Mouse (Mus musculus): ENCODE data around the gene St7l. TPM values are rescaled to one million over a fixed set of nuclear protein-coding genes. Genes with fewer than 3 reads are reported as not detected.

Gene St7l
- polyA plus RNA-seq, 1 experiment from 2014 or later = 43.8 TPM

GRCm38 (mm10) chr3:104952891-104953670, 89.3 kb downstream of the St7l start:
- Histone ChIP-seq H3K4me3 (ENCODE audit: low read depth, low read length) (no peak overlapping the region), H3K9ac (ENCODE audit: low read depth, low read length) (no peak overlapping the region), H3K9me3 (ENCODE audit: control insufficient read depth, low read length) (no peaks in the 10 kb centered on the region), H3K4me2 (replicated peaks; ENCODE audit: low read depth, low read length) (no peak overlapping the region), H3K4me1 (replicated peaks; ENCODE audit: control insufficient read depth, insufficient read depth, low read length) (no peaks in the 10 kb centered on the region), H3K27me3 (ENCODE audit: control insufficient read depth, insufficient read depth, low read length) (no peaks in the 10 kb centered on the region), H3K36me3 (ENCODE audit: control insufficient read depth, insufficient read depth, low read length) (no peaks in the 10 kb centered on the region), H3K27ac (ENCODE audit: low read depth, low read length) (no peak overlapping the region)
- DNase-seq (ENCODE audit: low spot score) (no peak), ATAC-seq (ENCODE audit: low FRiP score) (no peak)
- 95% methylated on average over 22 of the region's 23 CpGs for WGBS

- Histone ChIP-seq H3K4me3 (ENCODE audit: low read depth, low read length) (no peak overlapping the region), H3K9ac (ENCODE audit: low read depth, low read length) (no peak overlapping the region), H3K9me3 (ENCODE audit: control insufficient read depth, low read length) (no peaks in the 10 kb centered on the region), H3K36me3 (ENCODE audit: control insufficient read depth, insufficient read depth, low read length) (no peaks in the 10 kb centered on the region), H3K27ac (ENCODE audit: low read depth, low read length) (no peak overlapping the region), H3K27me3 (ENCODE audit: control insufficient read depth, insufficient read depth, low read length) (peaks cover 6% of the 10 kb centered on the region), H3K4me2 (replicated peaks; ENCODE audit: low read depth, low read length) (no peak overlapping the region), H3K4me1 (replicated peaks; ENCODE audit: control insufficient read depth, insufficient read depth, low read length) (no peaks in the 10 kb centered on the region)
- WGBS = 94% methylated on average over 3 of the region's 3 CpGs
- no peak for ATAC-seq (ENCODE audit: low FRiP score)
- no peak for DNase-seq (ENCODE audit: low spot score)
These were observed 90.3 kb downstream of the St7l start for GRCm38 (mm10) chr3:104954137-104954536.

GRCm38 (mm10) chr3:104954551-104954950, 90.7 kb downstream of the St7l start:
- Histone ChIP-seq H3K27me3 (ENCODE audit: control insufficient read depth, insufficient read depth, low read length) (peaks cover 10% of the 10 kb centered on the region), H3K9ac (ENCODE audit: low read depth, low read length) (no peak overlapping the region), H3K36me3 (ENCODE audit: control insufficient read depth, insufficient read depth, low read length) (no peaks in the 10 kb centered on the region), H3K9me3 (ENCODE audit: control insufficient read depth, low read length) (no peaks in the 10 kb centered on the region), H3K4me3 (ENCODE audit: low read depth, low read length) (no peak overlapping the region), H3K27ac (ENCODE audit: low read depth, low read length) (no peak overlapping the region), H3K4me2 (replicated peaks; ENCODE audit: low read depth, low read length) (no peak overlapping the region), H3K4me1 (replicated peaks; ENCODE audit: control insufficient read depth, insufficient read depth, low read length) (no peaks in the 10 kb centered on the region)
- 95% methylated on average over 15 of the region's 15 CpGs for WGBS
- ATAC-seq (ENCODE audit: low FRiP score) = no peak
- no peak for DNase-seq (ENCODE audit: low spot score)

GRCm38 (mm10) chr3:104956131-104956581, 92.4 kb downstream of the St7l start:
- 85% methylated on average over 6 of the region's 6 CpGs for WGBS
- DNase-seq (ENCODE audit: low spot score) = no peak
- no peak overlapping the region for H3K9ac ChIP-seq (ENCODE audit: low read depth, low read length)

GRCm38 (mm10) chr3:104960026-104961000, 96.5 kb downstream of the St7l start:
- WGBS = 11% methylated on average over 19 of the region's 19 CpGs
- no peak overlapping the region for H3K4me3 ChIP-seq (ENCODE audit: low read depth, low read length)
- no peak overlapping the region for H3K9ac ChIP-seq (ENCODE audit: low read depth, low read length)
- ATAC-seq (ENCODE audit: low FRiP score) = no peak
- no peak overlapping the region for H3K4me2 ChIP-seq (replicated peaks; ENCODE audit: low read depth, low read length)
- no peak overlapping the region for H3K27ac ChIP-seq (ENCODE audit: low read depth, low read length)
- DNase-seq (ENCODE audit: low spot score) = no peak
- no peaks in the 10 kb centered on the region for H3K9me3 ChIP-seq (ENCODE audit: control insufficient read depth, low read length)
- H3K27me3 ChIP-seq (ENCODE audit: control insufficient read depth, insufficient read depth, low read length) = peaks cover 52% of the 10 kb centered on the region
- H3K36me3 ChIP-seq (ENCODE audit: control insufficient read depth, insufficient read depth, low read length) = no peaks in the 10 kb centered on the region
- peaks cover 4% of the 10 kb centered on the region; the same call in 1 of the 2 replicates for H3K4me1 ChIP-seq (replicated peaks; ENCODE audit: control insufficient read depth, insufficient read depth, low read length)

More at GRCm38 (mm10) chr3:104956131-104956581, 92.4 kb downstream of the St7l start:
- no peaks in the 10 kb centered on the region for H3K9me3 ChIP-seq (ENCODE audit: control insufficient read depth, low read length)
- H3K4me1 ChIP-seq (replicated peaks; ENCODE audit: control insufficient read depth, insufficient read depth, low read length) = no peaks in the 10 kb centered on the region
- no peaks in the 10 kb centered on the region for H3K36me3 ChIP-seq (ENCODE audit: control insufficient read depth, insufficient read depth, low read length)
- no peak overlapping the region for H3K4me3 ChIP-seq (ENCODE audit: low read depth, low read length)
- H3K27ac ChIP-seq (ENCODE audit: low read depth, low read length) = no peak overlapping the region
- H3K27me3 ChIP-seq (ENCODE audit: control insufficient read depth, insufficient read depth, low read length) = peaks cover 25% of the 10 kb centered on the region
- H3K4me2 ChIP-seq (replicated peaks; ENCODE audit: low read depth, low read length) = no peak overlapping the region
- ATAC-seq (ENCODE audit: low FRiP score) = no peak

GRCm38 (mm10) chr3:104961066-104962059, 97.6 kb downstream of the St7l start, which contains the start of gene Wnt2b:
Wnt2b (minus strand) TSS chr3:104961921.
- Histone ChIP-seq H3K4me2 (replicated peaks; ENCODE audit: low read depth, low read length) (peak within 1 kb of the TSS; percentile 60), H3K4me1 (replicated peaks; ENCODE audit: control insufficient read depth, insufficient read depth, low read length) (peaks cover 4% of the 10 kb centered on the region; the same call in 1 of the 2 replicates), H3K36me3 (ENCODE audit: control insufficient read depth, insufficient read depth, low read length) (no peaks in the 10 kb centered on the region), H3K27me3 (ENCODE audit: control insufficient read depth, insufficient read depth, low read length) (peaks cover 54% of the 10 kb centered on the region), H3K4me3 (ENCODE audit: low read depth, low read length) (peak within 1 kb of the TSS; percentile 49), H3K9me3 (ENCODE audit: control insufficient read depth, low read length) (no peaks in the 10 kb centered on the region), H3K27ac (ENCODE audit: low read depth, low read length) (no peak within 1 kb of the TSS), H3K9ac (ENCODE audit: low read depth, low read length) (0 out of 2 replicates have a peak within 1 kb of the TSS, but pooled peaks have one; percentile 20)
- DNase-seq (ENCODE audit: low spot score) (peak; percentile 62), ATAC-seq (ENCODE audit: low FRiP score) (peak; percentile 65)
- 2% methylated on average over 62 of the region's 87 CpGs for WGBS

GRCm38 (mm10) chr3:104962141-104962611, 98.4 kb downstream of the St7l start:
- Histone ChIP-seq H3K9me3 (ENCODE audit: control insufficient read depth, low read length) (no peaks in the 10 kb centered on the region), H3K27ac (ENCODE audit: low read depth, low read length) (no peak overlapping the region), H3K4me3 (ENCODE audit: low read depth, low read length) (peak overlapping the region; percentile 49), H3K4me2 (replicated peaks; ENCODE audit: low read depth, low read length) (peak overlapping the region; percentile 60), H3K4me1 (replicated peaks; ENCODE audit: control insufficient read depth, insufficient read depth, low read length) (peaks cover 4% of the 10 kb centered on the region; the same call in 1 of the 2 replicates), H3K9ac (ENCODE audit: low read depth, low read length) (0 out of 2 replicates have a peak overlapping the region, but pooled peaks have one; percentile 20), H3K27me3 (ENCODE audit: control insufficient read depth, insufficient read depth, low read length) (peaks cover 54% of the 10 kb centered on the region), H3K36me3 (ENCODE audit: control insufficient read depth, insufficient read depth, low read length) (no peaks in the 10 kb centered on the region)
- under 1% methylated on average over 31 of the region's 31 CpGs for WGBS
- no peak for DNase-seq (ENCODE audit: low spot score)
- ATAC-seq (ENCODE audit: low FRiP score) = peak; percentile 23; the same call in 1 of the 2 replicates

Data from hindbrain, embryonic 11.5 days (tissue).